Mouse (Mus musculus) CH12.LX (cell line): ENCODE measurements around the gene Paqr5. TPM values are rescaled to one million over a fixed set of nuclear protein-coding genes. Genes with fewer than 3 reads are reported as not detected.

Source experiments
- DNase-seq: peaks from one replicate; pipeline ENCODE4 v3.0.0-alpha.2; 2013; ENCODE audit errors: extremely low read depth
- H3K27ac ChIP-seq: 2 replicates; pipeline ENCODE4 v1.5.1; 2012; ENCODE audit warnings: low read depth, mild to moderate bottlenecking, control low read depth, moderate library complexity; ENCODE audit not compliant: insufficient read depth
- H3K27me3 ChIP-seq: replicated peaks from 2 replicates; pipeline ENCODE3; 2012; ENCODE audit warnings: inconsistent platforms
- H3K36me3 ChIP-seq, 2 experiments: replicated peaks in 1 of 2; 2 replicates each; pipeline versions ENCODE3 to v1.6.1; 2012; ENCODE audit warnings: inconsistent platforms in 1 of 2, low read length in 1 of 2, mild to moderate bottlenecking in 1 of 2, mixed read lengths in 1 of 2, moderate library complexity in 1 of 2; ENCODE audit not compliant: control insufficient read depth in 1 of 2, insufficient read depth in 1 of 2
- H3K4me1 ChIP-seq, 2 experiments: 2 replicates each; pipeline ENCODE4 v1.6.1; 2012; ENCODE audit warnings: inconsistent platforms in 1 of 2, moderate library complexity in 1 of 2; ENCODE audit not compliant: insufficient read depth in 2 of 2, control insufficient read depth in 1 of 2
- H3K4me2 ChIP-seq: 2 replicates; pipeline ENCODE4 v1.6.1; 2012; ENCODE audit warnings: low read depth, mild to moderate bottlenecking, control low read depth; ENCODE audit not compliant: poor library complexity, insufficient read depth, severe bottlenecking
- H3K4me3 ChIP-seq, 3 experiments: fragments of 150-350 bp in 1 of 3; sonication (generic) in 1 of 3; replicated peaks in 1 of 3; 2 replicates each; pipeline versions ENCODE3 to v1.5.1; 2011 to 2012; ENCODE audit warnings: low read depth in 2 of 3, low read length in 2 of 3, mild to moderate bottlenecking in 2 of 3, moderate library complexity in 2 of 3, control low read depth in 1 of 3, improper control_type of control experiment in 1 of 3, inconsistent platforms in 1 of 3, mixed read lengths in 1 of 3; ENCODE audit not compliant: poor library complexity in 1 of 3
- H3K79me2 ChIP-seq: replicated peaks from 2 replicates; pipeline ENCODE4 v1.6.1; 2012; ENCODE audit warnings: mild to moderate bottlenecking, moderate library complexity; ENCODE audit not compliant: control insufficient read depth, poor library complexity, insufficient read depth, severe bottlenecking; ENCODE audit errors: extremely low read depth
- H3K9ac ChIP-seq: 2 replicates; pipeline ENCODE4 v1.6.1; 2012; ENCODE audit warnings: low read depth, mild to moderate bottlenecking, control low read depth, moderate library complexity; ENCODE audit not compliant: insufficient read depth
- H3K9me3 ChIP-seq: replicated peaks from 2 replicates; pipeline ENCODE3; 2012; ENCODE audit warnings: low read length, inconsistent platforms, mixed read lengths
- BHLHE40 ChIP-seq: IDR thresholded peaks from 2 replicates; pipeline ENCODE4 v1.6.1; 2011; ENCODE audit warnings: mild to moderate bottlenecking, low read depth, low read length, improper control_type of control experiment
- CHD2 ChIP-seq: IDR thresholded peaks from 2 replicates; pipeline ENCODE4 v1.6.1; 2011; ENCODE audit warnings: low read length, improper control_type of control experiment
- CTCF ChIP-seq, 2 experiments: IDR thresholded peaks in 1 of 2; conservative IDR thresholded peaks in 1 of 2; 2 replicates each; pipeline ENCODE4 v1.5.1; 2011 to 2012; ENCODE audit warnings: low read depth in 2 of 2, low read length in 2 of 2, improper control_type of control experiment in 1 of 2, inconsistent platforms in 1 of 2, mild to moderate bottlenecking in 1 of 2, moderate library complexity in 1 of 2
- ELF1 ChIP-seq: IDR thresholded peaks from 2 replicates; pipeline ENCODE4 v1.6.1; 2014; ENCODE audit warnings: low read depth, mild to moderate bottlenecking, inconsistent platforms, low read length, improper control_type of control experiment
- EP300 ChIP-seq: IDR thresholded peaks from 2 replicates; pipeline ENCODE4 v1.6.1; 2011; ENCODE audit warnings: low read length, improper control_type of control experiment
- GABPA ChIP-seq: IDR thresholded peaks from 2 replicates; pipeline ENCODE4 v1.6.1; 2012; ENCODE audit warnings: low read depth, low read length, improper control_type of control experiment, inconsistent platforms; ENCODE audit not compliant: insufficient replicate concordance
- JUND ChIP-seq: conservative IDR thresholded peaks from 2 replicates; pipeline ENCODE4 v1.6.1; 2011; ENCODE audit warnings: low read depth, low read length, improper control_type of control experiment
- MAX ChIP-seq: IDR thresholded peaks from 2 replicates; pipeline ENCODE4 v1.6.1; 2011; ENCODE audit warnings: low read length, improper control_type of control experiment
- MEF2A ChIP-seq: IDR thresholded peaks from 2 replicates; pipeline ENCODE4 v1.6.1; 2014; ENCODE audit warnings: low read depth, mild to moderate bottlenecking, inconsistent platforms, low read length, improper control_type of control experiment, borderline replicate concordance
- MXI1 ChIP-seq: IDR thresholded peaks from 2 replicates; pipeline ENCODE4 v1.6.1; 2011; ENCODE audit warnings: mild to moderate bottlenecking, low read depth, low read length, improper control_type of control experiment
- NELFE ChIP-seq: IDR thresholded peaks from 2 replicates; pipeline ENCODE4 v1.6.1; 2011; ENCODE audit warnings: low read depth, low read length, improper control_type of control experiment
- POLR2A ChIP-seq: IDR thresholded peaks from 2 replicates; pipeline ENCODE4 v1.6.1; 2011; ENCODE audit warnings: low read depth, mild to moderate bottlenecking, improper control_type of control experiment, low read length
- POLR2AphosphoS2 ChIP-seq: IDR thresholded peaks from 2 replicates; pipeline ENCODE4 v1.6.1; 2011; ENCODE audit warnings: low read depth, low read length, improper control_type of control experiment
- RCOR1 ChIP-seq: conservative IDR thresholded peaks from 2 replicates; pipeline ENCODE4 v1.6.1; 2012; ENCODE audit warnings: low read depth, mild to moderate bottlenecking, inconsistent platforms, low read length, improper control_type of control experiment
- SIN3A ChIP-seq: IDR thresholded peaks from 2 replicates; pipeline ENCODE4 v1.6.1; 2012; ENCODE audit warnings: low read length, improper control_type of control experiment, inconsistent platforms
- SMC3 ChIP-seq: IDR thresholded peaks from 2 replicates; pipeline ENCODE4 v1.6.1; 2011; ENCODE audit warnings: low read depth, low read length, improper control_type of control experiment
- TCF12 ChIP-seq: IDR thresholded peaks from 2 replicates; pipeline ENCODE4 v1.6.1; 2014; ENCODE audit warnings: low read depth, mild to moderate bottlenecking, inconsistent platforms, low read length, improper control_type of control experiment
- UBTF ChIP-seq: IDR thresholded peaks from 2 replicates; pipeline ENCODE4 v1.6.1; 2012; ENCODE audit warnings: low read depth, mild to moderate bottlenecking, inconsistent platforms, low read length, improper control_type of control experiment, moderate library complexity
- USF1 ChIP-seq: IDR thresholded peaks from 2 replicates; pipeline ENCODE4 v1.6.1; 2014; ENCODE audit warnings: low read depth, mild to moderate bottlenecking, inconsistent platforms, low read length, improper control_type of control experiment
- ZC3H11A ChIP-seq: IDR thresholded peaks from 2 replicates; pipeline ENCODE4 v1.6.1; 2012; ENCODE audit warnings: low read depth, mild to moderate bottlenecking, inconsistent platforms, low read length, improper control_type of control experiment
- ZMIZ1 ChIP-seq: IDR thresholded peaks from 2 replicates; pipeline ENCODE4 v1.6.1; 2012; ENCODE audit warnings: low read depth, mild to moderate bottlenecking, inconsistent platforms, low read length, improper control_type of control experiment
- ZNF384 ChIP-seq: IDR thresholded peaks from 2 replicates; pipeline ENCODE4 v1.6.1; 2012; ENCODE audit warnings: low read depth, low read length, improper control_type of control experiment, inconsistent platforms
- dilution Hi-C: fragments of 300-500 bp; cut with MboI; formaldehyde crosslinking; loops from 2 replicates; pipeline ENCODE4 v1.14.3; 2020; ENCODE audit warnings: low sequenced_read_pairs; ENCODE audit not compliant: extremely low pct_unique_long_range_greater_than_20kb, extremely low pct_ligation_motif_present
- in situ Hi-C: fragments of 300-500 bp; cut with MboI; formaldehyde crosslinking; loops from 3 replicates; pipeline ENCODE4 v1.14.3; 2019; ENCODE audit warnings: low sequenced_read_pairs, low pct_ligation_motif_present, low pct_unique_long_range_greater_than_20kb, mixed read lengths
- polyA plus RNA-seq: library from polyadenylated mRNA; unstranded; fragments of >175 nt; gene quantifications from 2 replicates; pipeline ENCODE4 v1.2.1, GENCODE M21; 2012; ENCODE audit warnings: low read depth; ENCODE audit not compliant: insufficient read length
- total RNA-seq, 2 experiments: library from RNA; depleted of rRNA; stranded (reverse); fragments of 300-350 nt in 1 of 2; fragments of >200 nt in 1 of 2; gene quantifications; 2 replicates each; pipeline ENCODE4 v1.2.3; 2012 to 2014

The Paqr5 gene
- total and polyA plus RNA-seq, 3 experiments = 0.38 to 0.43 (median 0.39) TPM

DNA sequence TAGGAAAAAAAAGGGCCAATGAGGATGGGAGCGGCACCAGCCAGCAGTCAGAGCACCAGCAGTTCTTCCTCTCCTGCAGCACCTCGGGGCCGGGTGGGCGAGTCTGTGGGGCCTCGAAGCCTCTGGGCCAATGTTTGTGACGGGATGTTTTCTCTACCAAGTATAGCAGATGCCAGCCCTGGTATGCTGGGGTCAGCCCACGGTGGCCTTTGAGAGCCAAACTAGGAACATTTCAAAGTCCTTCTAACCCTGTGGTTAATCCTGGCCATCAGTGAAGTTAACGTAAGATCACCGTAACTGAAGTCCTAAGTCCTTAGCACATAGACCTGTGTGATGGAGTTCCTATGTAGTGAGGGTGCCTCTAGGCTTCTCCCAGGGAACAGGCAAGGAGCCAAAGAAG lies 54.6 kb downstream of the Paqr5 start:
- Histone ChIP-seq H3K27ac (no peak overlapping the region), H3K79me2 (no peaks in the 10 kb centered on the region), H3K9me3 (no peaks in the 10 kb centered on the region), H3K4me2 (no peak overlapping the region), H3K4me3 (no peak overlapping the region), H3K36me3 (no peaks in the 10 kb centered on the region), H3K27me3 (no peaks in the 10 kb centered on the region), H3K4me1 (peaks cover 30 to 47% of the 10 kb centered on the region in 2 experiments), H3K9ac (no peak overlapping the region)
- DNase-seq = no peak
- in situ Hi-C loops = no loop called here
- no peak for TF ChIP-seq SIN3A
- TF ChIP-seq NELFE = no peak
- TF ChIP-seq ELF1 = no peak
- TF ChIP-seq CHD2 = no peak
- TF ChIP-seq ZMIZ1 = no peak
- TF ChIP-seq EP300 = no peak
- TF ChIP-seq MEF2A = no peak
- no peak for TF ChIP-seq USF1
- no peak for TF ChIP-seq POLR2AphosphoS2
- TF ChIP-seq GABPA = no peak
- no peak for TF ChIP-seq MAX
- TF ChIP-seq POLR2A = no peak
- no peak for TF ChIP-seq TCF12
- dilution Hi-C loops = no loop called here

DNA sequence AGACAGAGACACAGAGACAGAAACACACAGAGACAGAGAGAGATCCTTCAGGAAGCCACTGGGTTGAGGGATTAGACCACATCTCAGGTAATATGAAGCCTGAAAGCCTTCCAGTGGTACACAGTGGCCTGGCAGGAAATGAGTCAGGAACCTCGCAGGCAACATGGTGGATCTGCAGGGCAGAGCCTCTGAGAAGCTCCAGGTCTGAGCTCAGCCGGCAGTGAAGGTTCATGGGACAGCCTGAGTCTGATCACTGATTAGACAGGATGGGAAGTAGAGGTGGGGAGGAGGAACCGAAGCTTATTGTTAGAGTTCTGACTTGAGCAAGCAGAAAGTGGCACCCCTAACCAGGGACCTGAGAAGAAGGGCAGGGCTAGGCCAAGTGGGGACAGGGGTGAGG lies 55.6 kb downstream of the Paqr5 start:
- H3K9ac ChIP-seq = no peak overlapping the region
- H3K4me1 ChIP-seq = peaks cover 35 to 57% of the 10 kb centered on the region in 2 experiments
- no peaks in the 10 kb centered on the region for H3K9me3 ChIP-seq
- no peak for DNase-seq
- in situ Hi-C loops (no loop called here), dilution Hi-C loops (no loop called here)
- H3K79me2 ChIP-seq = no peaks in the 10 kb centered on the region
- H3K4me2 ChIP-seq = no peak overlapping the region
- no peaks in the 10 kb centered on the region for H3K27me3 ChIP-seq
- no peak overlapping the region for H3K4me3 ChIP-seq
- TF ChIP-seq ZNF384 (no peak), POLR2A (no peak), JUND (no peak), SMC3 (no peak), ZC3H11A (no peak), CTCF (conservative IDR thresholded peaks at IDR 0.05 in 1 of 2, IDR thresholded peaks at IDR 0.05 in 1 of 2; ENCODE audit: low read depth in 2 of 2, low read length in 2 of 2) (no peak), UBTF (no peak), MXI1 (no peak), GABPA (no peak), MAX (no peak), ZMIZ1 (no peak), BHLHE40 (no peak), RCOR1 (no peak)
- no peaks in the 10 kb centered on the region for H3K36me3 ChIP-seq
- H3K27ac ChIP-seq = no peak overlapping the region
